Mouse (Mus musculus): ENCODE data around the gene Tlk2.

Tlk2 gene

GRCm38 (mm10) chr11:105164516-105165510 is 13.8 kb upstream of the Tlk2 start:
- DNase-seq (ENCODE audit: low read depth) = no peak

- no peak for DNase-seq (ENCODE audit: low read depth)
Observed at GRCm38 (mm10) chr11:105166780-105167179, 11.8 kb upstream of the Tlk2 start.

- DNase-seq (ENCODE audit: low read depth) = no peak
Observed at GRCm38 (mm10) chr11:105179523-105179922, 916 bp downstream of the Tlk2 start.

DNA sequence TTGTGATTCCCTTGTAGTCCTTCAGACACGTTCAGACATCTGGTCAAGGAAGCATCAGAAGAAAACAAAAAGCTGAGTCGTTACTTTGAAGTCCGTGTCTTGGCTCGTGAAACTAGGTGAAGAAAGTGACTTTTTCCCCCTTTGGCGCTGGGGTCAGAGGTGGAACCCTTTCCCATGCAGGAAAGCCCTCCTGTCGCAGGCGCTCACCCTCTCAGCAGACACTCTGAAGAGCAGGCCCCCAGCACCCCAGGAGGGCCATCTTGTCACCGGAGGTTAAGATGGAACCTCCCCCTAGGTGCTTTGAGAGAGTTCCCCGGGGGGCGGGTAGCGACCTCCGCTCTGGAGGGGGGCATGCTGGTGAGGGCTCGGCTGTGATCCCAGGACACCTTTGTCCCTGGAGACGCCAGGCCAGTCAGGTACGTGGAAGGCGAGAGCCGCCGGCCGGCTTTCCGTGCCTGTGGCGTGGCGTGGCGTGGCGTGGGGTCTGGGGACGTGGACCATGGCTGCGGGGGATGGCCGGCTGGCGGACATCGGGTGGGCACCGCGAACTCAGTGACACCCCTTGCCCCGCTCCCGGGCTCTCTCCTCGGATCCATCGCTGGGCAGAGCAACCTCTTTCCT is 2.0 kb downstream of the Tlk2 start:
- peak; percentile 35 for DNase-seq (ENCODE audit: low read depth)

DNA sequence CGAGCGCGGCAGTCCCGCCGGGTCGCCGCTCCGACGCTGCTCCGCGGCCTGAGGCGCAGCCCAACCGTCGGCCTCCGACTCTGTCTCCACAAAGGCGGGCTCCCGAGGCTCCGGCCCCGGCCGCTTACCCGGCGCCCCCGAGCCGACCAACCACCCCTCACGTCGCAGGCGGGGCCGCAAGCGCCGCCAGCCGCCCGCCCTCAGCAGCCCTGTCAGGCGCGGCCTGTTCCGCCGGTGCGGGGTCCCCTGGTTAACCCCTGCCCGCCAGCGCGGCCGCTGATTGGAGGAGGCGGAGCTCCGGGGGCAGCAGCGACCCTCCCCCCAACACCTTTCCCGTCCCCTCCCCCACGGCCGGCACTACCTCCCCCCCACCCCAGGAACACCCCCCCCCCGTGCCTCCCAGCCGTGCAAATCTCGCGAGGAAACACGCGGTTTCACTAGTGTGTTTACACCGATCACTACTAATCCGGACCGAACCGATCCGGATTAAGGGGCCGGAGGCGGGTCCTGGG is 2.6 kb downstream of the Tlk2 start:
- peak; percentile 96 for DNase-seq (ENCODE audit: low read depth)

GRCm38 (mm10) chr11:105181689-105182460 is 3.3 kb downstream of the Tlk2 start:
- DNase-seq (ENCODE audit: low read depth) = peak; percentile 59

GRCm38 (mm10) chr11:105182461-105182855 is 3.9 kb downstream of the Tlk2 start:
- DNase-seq (ENCODE audit: low read depth) = no peak

GRCm38 (mm10) chr11:105184678-105185077 is 6.1 kb downstream of the Tlk2 start:
- peak; percentile 14 for DNase-seq (ENCODE audit: low read depth)

GRCm38 (mm10) chr11:105192186-105192585 is 13.6 kb downstream of the Tlk2 start:
- DNase-seq (ENCODE audit: low read depth) = no peak

GRCm38 (mm10) chr11:105196893-105197662 is 18.5 kb downstream of the Tlk2 start:
- no peak for DNase-seq (ENCODE audit: low read depth)

DNA sequence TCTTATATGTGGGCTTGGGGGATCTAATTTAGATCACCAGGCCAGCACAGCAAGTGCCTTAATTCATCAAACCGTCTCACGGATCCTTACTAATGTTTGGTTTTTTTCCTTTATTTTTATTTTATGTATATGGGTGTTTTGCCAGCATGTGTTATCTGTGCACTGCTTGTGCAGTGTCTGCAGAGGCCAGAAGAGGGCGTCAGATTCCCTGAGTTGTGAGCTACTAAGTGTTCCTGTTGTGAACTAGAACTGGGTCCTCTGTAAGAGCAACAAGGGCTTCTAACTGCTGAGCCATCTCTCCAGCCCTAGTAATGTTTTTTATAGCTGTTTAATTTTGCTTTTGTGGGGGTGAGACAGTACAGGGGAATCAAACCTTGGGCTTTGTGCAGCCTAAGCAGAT is 23.8 kb downstream of the Tlk2 start:
- DNase-seq (ENCODE audit: low read depth) = peak; percentile 14

GRCm38 (mm10) chr11:105210007-105210406 is 31.4 kb downstream of the Tlk2 start:
- DNase-seq (ENCODE audit: low read depth) = peak; percentile 45

DNA sequence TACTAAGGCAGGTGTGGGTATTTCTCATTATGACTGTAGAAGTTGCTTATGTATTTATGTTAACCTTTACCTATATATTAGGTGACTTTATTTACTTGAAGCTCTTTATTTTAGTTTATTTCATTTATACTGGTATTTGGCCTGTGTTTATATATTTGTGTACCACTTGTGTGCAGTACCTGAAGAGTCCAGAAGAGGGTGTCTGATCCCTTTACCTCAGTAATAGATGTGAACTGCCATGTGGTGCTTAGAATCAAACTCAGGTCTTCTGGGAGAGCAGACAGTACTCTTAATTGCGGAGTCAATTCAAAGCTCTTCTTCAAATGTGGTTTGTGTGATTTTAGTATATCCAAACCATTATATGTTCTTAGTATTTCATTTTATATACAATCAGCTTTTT is 35.6 kb downstream of the Tlk2 start:
- no peak for DNase-seq (ENCODE audit: low read depth)

- DNase-seq (ENCODE audit: low read depth) = no peak
Observed at GRCm38 (mm10) chr11:105217771-105218170, 39.2 kb downstream of the Tlk2 start.

DNA sequence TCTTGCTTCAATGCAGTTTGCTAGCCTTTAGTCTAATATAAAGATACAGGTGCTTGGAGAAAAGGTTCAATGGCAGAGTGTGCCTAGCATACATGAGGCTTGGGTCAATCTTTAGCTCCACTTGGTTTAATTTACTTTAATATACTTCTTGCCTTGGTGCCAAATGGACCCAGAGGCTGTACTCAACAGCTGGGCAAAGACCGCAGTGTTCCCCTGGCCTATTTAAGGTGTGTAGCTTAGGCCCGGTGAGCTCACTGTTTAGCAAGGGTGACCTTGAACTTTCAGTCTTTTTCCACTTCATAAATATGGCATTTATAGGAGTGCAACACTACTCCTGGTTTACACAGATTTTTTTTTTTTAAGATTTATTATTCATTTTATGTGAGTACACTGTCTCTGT is 55.9 kb downstream of the Tlk2 start:
- no peak for DNase-seq (ENCODE audit: low read depth)

DNA sequence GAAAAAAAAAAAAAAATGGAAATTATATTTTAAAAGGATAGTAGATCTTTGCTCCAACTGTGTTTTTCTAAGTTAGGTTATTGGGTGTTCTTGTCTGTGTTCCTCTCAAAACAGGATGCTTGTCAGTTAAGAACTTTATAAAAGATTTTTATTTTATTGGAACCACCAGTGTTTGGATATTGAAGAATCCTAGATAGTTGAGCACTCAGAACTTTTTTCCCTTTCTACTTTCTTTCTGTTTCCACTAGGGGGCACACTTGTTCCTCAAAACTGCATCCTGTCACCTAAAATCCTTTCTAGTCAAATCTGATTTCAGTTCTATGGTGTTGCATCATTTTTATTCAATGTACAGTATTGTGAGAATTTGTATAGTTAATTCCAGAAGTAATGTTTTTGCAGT is 62.4 kb downstream of the Tlk2 start:
- DNase-seq (ENCODE audit: low read depth) = peak; percentile 82

GRCm38 (mm10) chr11:105246369-105246768 is 67.8 kb downstream of the Tlk2 start:
- peak; percentile 78 for DNase-seq (ENCODE audit: low read depth)

- DNase-seq (ENCODE audit: low read depth) = no peak
Observed at GRCm38 (mm10) chr11:105246785-105247184, 68.2 kb downstream of the Tlk2 start.

DNA sequence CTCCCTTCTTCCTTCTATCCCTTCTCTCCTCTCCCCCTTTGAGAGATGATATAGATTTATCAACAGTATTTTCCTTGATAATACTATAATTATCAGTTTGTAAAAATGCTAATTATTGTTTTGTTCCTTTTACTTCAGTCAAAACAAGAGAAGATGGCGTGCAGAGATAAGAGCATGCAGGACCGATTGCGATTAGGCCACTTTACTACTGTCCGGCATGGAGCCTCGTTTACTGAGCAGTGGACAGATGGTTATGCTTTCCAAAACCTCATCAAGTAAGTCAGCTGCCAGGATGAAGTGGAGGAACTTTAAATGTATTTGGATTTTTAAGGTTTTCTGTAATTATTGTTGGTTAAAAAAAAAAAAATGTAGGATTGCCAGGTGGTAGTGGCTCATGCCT is 68.7 kb downstream of the Tlk2 start:
- no peak for DNase-seq (ENCODE audit: low read depth)

DNA sequence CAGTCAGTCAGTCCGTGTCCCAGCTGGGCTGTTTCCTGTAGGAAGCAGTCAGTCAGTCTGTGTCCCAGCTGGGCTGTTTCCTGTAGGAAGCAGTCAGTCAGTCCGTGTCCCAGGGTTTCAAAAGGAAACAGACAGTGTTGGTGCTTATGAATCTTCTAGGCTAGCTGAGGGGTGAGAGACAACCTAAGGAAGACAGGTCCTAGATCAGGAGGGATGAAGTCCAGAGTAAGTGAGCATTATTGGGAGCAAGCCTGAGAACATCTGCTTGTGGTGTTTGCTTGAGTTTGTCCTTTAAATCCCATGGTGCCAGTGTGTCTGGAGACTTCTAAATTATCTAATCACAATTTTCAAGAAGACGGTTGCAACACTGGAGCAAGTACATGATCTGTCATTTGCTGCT is 81.1 kb downstream of the Tlk2 start:
- DNase-seq (ENCODE audit: low read depth) = no peak

GRCm38 (mm10) chr11:105261116-105261515 is 82.5 kb downstream of the Tlk2 start:
- no peak for DNase-seq (ENCODE audit: low read depth)

All from NIH3T3 (cell line).